Mouse (Mus musculus) kidney, adult 2 months (tissue): ENCODE measurements around the gene Tex101. TPM values are rescaled to one million over a fixed set of nuclear protein-coding genes. Genes with fewer than 3 reads are reported as not detected.

Source experiments
- DNase-seq: peaks from one replicate; pipeline ENCODE4 v3.0.0; 2021
- H3K27ac ChIP-seq: fragments of 200-500 bp; 2 replicates; pipeline ENCODE4 v1.5.1; 2012; ENCODE audit warnings: low read depth, low read length, control low read depth, inconsistent platforms; ENCODE audit not compliant: insufficient read depth
- H3K27me3 ChIP-seq: fragments of 200-500 bp; replicated peaks from 2 replicates; pipeline ENCODE4 v1.6.1; 2012; ENCODE audit warnings: mild to moderate bottlenecking, moderate library complexity, low read length, inconsistent platforms; ENCODE audit not compliant: control insufficient read depth, insufficient read depth
- H3K36me3 ChIP-seq: fragments of 200-500 bp; 2 replicates; pipeline ENCODE4 v1.6.1; 2012; ENCODE audit warnings: mild to moderate bottlenecking, moderate library complexity, low read length, inconsistent platforms; ENCODE audit not compliant: control insufficient read depth, insufficient read depth
- H3K4me1 ChIP-seq: fragments of 200-500 bp; 2 replicates; pipeline ENCODE4 v1.6.1; 2011; ENCODE audit warnings: low read length; ENCODE audit not compliant: control insufficient read depth, insufficient read depth
- H3K4me3 ChIP-seq: fragments of 200-500 bp; 2 replicates; pipeline ENCODE4 v1.5.1; 2011; ENCODE audit warnings: mild to moderate bottlenecking, low read depth, low read length, control low read depth; ENCODE audit not compliant: insufficient read depth
- CTCF ChIP-seq: fragments of 200-500 bp; conservative IDR thresholded peaks from 2 replicates; pipeline ENCODE4 v1.5.1; 2011; ENCODE audit warnings: low read depth, mild to moderate bottlenecking, control low read depth, low read length, moderate library complexity, mixed read lengths; ENCODE audit not compliant: insufficient read depth, insufficient read length
- POLR2A ChIP-seq: fragments of 200-500 bp; IDR thresholded peaks from one replicate; pipeline ENCODE4 v1.6.1; 2011; ENCODE audit warnings: low read depth, low read length, control low read depth
- WGBS: fragments of 180-500 bp; shearing (Covaris S2); methylation state at CpG from one replicate; pipeline ENCODE4 v1.1.7; 2018; 5-methylcytosine and 5-hydroxymethylcytosine counted together
- polyA plus RNA-seq: library from polyadenylated mRNA; depleted of rRNA; stranded (reverse); fragments of >200 nt; gene quantifications from 2 replicates; pipeline ENCODE4 v1.2.3, GENCODE M21; 2012

Tex101 gene
- polyA plus RNA-seq, 1 experiment, result not detected

- no peak for DNase-seq
- no peaks in the 10 kb centered on the region for H3K27me3 ChIP-seq
- no peak overlapping the region for H3K27ac ChIP-seq
- no peak overlapping the region for H3K4me3 ChIP-seq
- WGBS, result 90% methylated on average over 23 of the region's 23 CpGs
- H3K36me3 ChIP-seq, result no peaks in the 10 kb centered on the region
- no peaks in the 10 kb centered on the region for H3K4me1 ChIP-seq
- TF ChIP-seq POLR2A (no peak), CTCF (no peak)
Observed at GRCm38 (mm10) chr7:24671944-24672439, 4.5 kb downstream of the Tex101 start.

- H3K27me3 ChIP-seq, result no peaks in the 10 kb centered on the region
- no peak overlapping the region for H3K27ac ChIP-seq
- no peaks in the 10 kb centered on the region for H3K36me3 ChIP-seq
- H3K4me3 ChIP-seq, result no peak overlapping the region
- H3K4me1 ChIP-seq, result no peaks in the 10 kb centered on the region
- 79% methylated on average over 9 of the region's 9 CpGs for WGBS
- no peak for DNase-seq
- TF ChIP-seq POLR2A (no peak), CTCF (no peak)
Observed at GRCm38 (mm10) chr7:24664959-24665358, 11.5 kb downstream of the Tex101 start.

- no peak for TF ChIP-seq POLR2A
- TF ChIP-seq CTCF, result no peak
- H3K4me3 ChIP-seq, result no peak overlapping the region
- 47% methylated on average over 8 of the region's 8 CpGs for WGBS
Observed at GRCm38 (mm10) chr7:24664301-24664700, 12.2 kb downstream of the Tex101 start.

GRCm38 (mm10) chr7:24662575-24662974 is 13.9 kb downstream of the Tex101 start:
- peak; percentile 54 for DNase-seq
- Histone ChIP-seq H3K4me1 (no peaks in the 10 kb centered on the region), H3K27ac (no peak overlapping the region), H3K36me3 (no peaks in the 10 kb centered on the region), H3K4me3 (no peak overlapping the region), H3K27me3 (no peaks in the 10 kb centered on the region)
- TF ChIP-seq POLR2A (no peak), CTCF (peak; percentile 89)
- WGBS, result 9% methylated on average over 8 of the region's 8 CpGs

More at GRCm38 (mm10) chr7:24664301-24664700, 12.2 kb downstream of the Tex101 start:
- Histone ChIP-seq H3K36me3 (no peaks in the 10 kb centered on the region), H3K27me3 (no peaks in the 10 kb centered on the region), H3K4me1 (no peaks in the 10 kb centered on the region), H3K27ac (no peak overlapping the region)
- DNase-seq, result no peak

GRCm38 (mm10) chr7:24661118-24661904 is 15.2 kb downstream of the Tex101 start:
- Histone ChIP-seq H3K4me3 (no peak overlapping the region), H3K27me3 (no peaks in the 10 kb centered on the region), H3K4me1 (no peaks in the 10 kb centered on the region), H3K27ac (no peak overlapping the region), H3K36me3 (no peaks in the 10 kb centered on the region)
- DNase-seq, result no peak
- 54% methylated on average over 17 of the region's 17 CpGs for WGBS
- no peak for TF ChIP-seq POLR2A
- no peak for TF ChIP-seq CTCF

GRCm38 (mm10) chr7:24659737-24660357 is 16.6 kb downstream of the Tex101 start:
- TF ChIP-seq CTCF (no peak), POLR2A (no peak)
- 46% methylated on average over 12 of the region's 12 CpGs for WGBS
- H3K4me1 ChIP-seq, result no peaks in the 10 kb centered on the region
- DNase-seq, result no peak
- H3K27ac ChIP-seq, result no peak overlapping the region
- no peak overlapping the region for H3K4me3 ChIP-seq
- no peaks in the 10 kb centered on the region for H3K36me3 ChIP-seq
- no peaks in the 10 kb centered on the region for H3K27me3 ChIP-seq

- Histone ChIP-seq H3K36me3 (no peaks in the 10 kb centered on the region), H3K4me1 (no peaks in the 10 kb centered on the region; the same call in 1 of the 2 replicates), H3K27me3 (no peaks in the 10 kb centered on the region), H3K27ac (no peak overlapping the region), H3K4me3 (no peak overlapping the region)
- DNase-seq, result peak; percentile 78
- TF ChIP-seq CTCF, result peak; percentile 92
- no peak for TF ChIP-seq POLR2A
- WGBS, result 16% methylated on average over 7 of the region's 7 CpGs
Observed at GRCm38 (mm10) chr7:24653681-24654080, 22.8 kb downstream of the Tex101 start.
